Mouse (Mus musculus) brain, embryonic 14.5 days (tissue): ENCODE measurements around the gene Amz1.

Source experiments
- CTCF ChIP-seq: fragments of 200-500 bp; IDR thresholded peaks from 2 replicates; pipeline ENCODE4 v1.5.1; 2012; ENCODE audit warnings: inconsistent platforms, mild to moderate bottlenecking, moderate library complexity, borderline replicate concordance; ENCODE audit not compliant: insufficient read depth, insufficient read length; ENCODE audit errors: extremely low read depth
- POLR2A ChIP-seq: fragments of 200-500 bp; IDR thresholded peaks from 2 replicates; pipeline ENCODE4 v1.6.1; 2012; ENCODE audit warnings: mild to moderate bottlenecking, inconsistent platforms, borderline replicate concordance; ENCODE audit not compliant: poor library complexity, insufficient read depth, insufficient read length, severe bottlenecking; ENCODE audit errors: extremely low read depth

DNA sequence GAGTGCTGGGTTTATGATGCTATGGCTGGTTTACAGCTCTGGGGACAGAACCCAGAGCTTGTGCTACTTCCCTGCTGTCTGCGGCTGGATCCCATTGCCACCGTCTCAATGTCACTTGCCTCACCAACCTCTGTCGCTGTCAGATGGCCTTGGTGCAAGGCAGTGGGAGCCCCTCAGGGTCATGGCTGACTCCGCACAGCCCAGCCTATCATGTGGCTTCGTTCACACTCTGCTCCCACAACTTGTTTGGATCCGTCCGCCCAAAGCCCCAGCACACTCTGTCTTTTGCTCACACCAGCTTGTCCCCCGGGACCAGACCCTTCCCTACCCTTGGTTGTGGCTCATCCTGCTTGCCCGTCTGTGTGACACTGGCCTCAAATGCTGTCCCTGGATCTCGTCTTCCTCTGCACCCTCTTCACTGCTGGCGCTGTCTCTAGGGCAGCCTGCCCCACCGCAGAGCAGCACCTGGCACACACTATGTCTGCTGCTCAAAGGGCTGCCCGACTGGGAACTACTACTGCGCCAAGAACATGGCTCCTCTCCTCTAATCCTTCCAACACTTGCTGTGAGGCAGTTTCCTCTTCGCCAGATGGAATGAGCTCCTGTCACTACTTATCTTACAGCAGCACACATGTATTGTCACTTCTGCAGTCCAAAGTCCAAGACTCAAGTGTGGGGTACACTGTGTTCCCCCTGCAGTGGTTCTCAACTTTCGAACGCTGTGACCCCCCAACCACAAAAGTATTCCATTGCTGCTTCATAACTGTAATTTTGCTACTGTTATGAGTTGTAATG, 3.2 kb downstream of the Amz1 start:
- no peak for TF ChIP-seq CTCF
- TF ChIP-seq POLR2A, result no peak
